Mouse (Mus musculus) frontal cortex, postnatal 36 days (tissue): ENCODE results near the gene Mfsd4b2.

Experiments used
- DNase-seq, 2 experiments: peaks; one replicate each; pipeline ENCODE4 v3.0.0; 2022; ENCODE audit warnings: low spot score in 2 of 2

The Mfsd4b2 gene

DNA sequence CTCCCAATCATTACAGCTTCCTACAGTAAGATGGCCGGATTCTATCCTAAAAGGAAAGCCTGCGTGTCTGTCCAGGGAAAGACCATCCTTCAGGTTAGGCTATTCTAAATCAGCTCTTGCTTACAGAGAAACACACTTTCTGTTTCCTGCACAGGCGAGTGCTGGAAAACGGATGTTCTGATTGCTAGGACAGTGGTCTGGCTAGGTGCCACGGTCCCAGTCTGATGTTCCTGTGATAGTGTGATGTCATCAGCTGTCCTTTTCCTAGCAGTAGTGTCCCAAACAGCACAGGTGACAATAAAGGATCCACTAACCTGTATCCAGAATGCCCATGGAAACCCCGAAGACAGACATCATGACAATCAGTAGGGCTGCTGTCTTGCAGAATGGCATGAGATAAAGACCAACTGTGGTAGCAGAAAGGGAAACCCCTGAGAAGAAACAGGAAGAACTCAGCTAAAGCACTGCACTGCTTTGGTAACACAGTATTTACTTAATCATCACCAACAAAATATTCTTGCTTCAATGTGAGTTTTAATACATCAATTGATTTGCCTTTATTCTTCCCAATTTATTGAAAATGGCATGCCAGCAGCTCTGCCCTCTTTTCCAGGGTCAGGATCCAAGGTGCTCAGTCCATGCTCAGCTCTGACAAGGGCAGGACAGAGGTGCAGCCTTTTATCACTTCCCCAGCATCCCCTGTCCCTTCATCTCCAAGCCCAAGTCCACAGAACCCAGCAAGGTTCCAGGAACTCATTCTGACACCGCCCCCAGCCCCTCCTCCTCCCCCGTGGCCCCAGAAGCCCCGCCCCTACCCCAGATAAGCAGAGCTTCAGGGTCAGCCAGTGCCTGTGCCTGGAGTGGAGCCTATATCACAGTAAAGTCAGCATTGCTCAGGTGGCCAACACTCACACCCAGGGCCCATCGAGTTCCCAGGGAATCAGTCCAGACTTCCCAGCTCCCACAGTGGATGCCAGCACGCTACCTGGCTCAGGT is 32.7 kb downstream of the Mfsd4b2 start:
- DNase-seq = no peak

DNA sequence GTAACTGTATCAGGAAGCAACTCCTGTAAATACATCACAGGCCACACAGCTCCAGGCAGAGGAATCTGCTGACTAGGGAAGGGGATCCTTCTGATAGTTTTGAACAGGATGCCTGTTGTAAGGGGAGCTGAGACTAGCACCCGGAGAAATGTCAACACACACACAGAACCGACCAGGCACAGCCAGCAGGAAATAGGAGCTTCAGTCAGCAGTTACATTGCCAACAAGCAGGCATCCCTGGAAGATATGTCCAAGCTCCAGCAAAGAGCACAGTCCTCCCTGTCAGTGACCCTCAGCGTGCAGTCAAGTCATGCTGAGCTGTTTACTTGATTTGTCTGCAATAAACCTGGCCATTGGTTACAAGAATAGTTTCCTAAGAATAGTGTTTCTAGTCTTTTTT is 38.1 kb downstream of the Mfsd4b2 start:
- no peak for DNase-seq
